Mouse (Mus musculus) heart, postnatal 36 days (tissue): ENCODE data around the gene Acp2. TPM values are rescaled to one million over a fixed set of nuclear protein-coding genes. Genes with fewer than 3 reads are reported as not detected.
"Not testable (repeated sequence)": the region's sequence is repeated elsewhere in the genome, so short reads cannot be mapped to it uniquely, and the experiment has no call there.

Experiments
- DNase-seq, 2 experiments: peaks; one replicate each; pipeline ENCODE4 v3.0.0; 2021 to 2022
- intact Hi-C: fragments of 180-260 bp; cut with DNase I; formaldehyde crosslinking; loops from one replicate; pipeline ENCODE4 v1.15.1; 2025
- total RNA-seq, 2 experiments: library from RNA; stranded (reverse); gene quantifications; 2 replicates each; pipeline ENCODE4 v1.2.3; 2021

Gene Acp2
- total RNA-seq, 2 experiments from 2014 or later = 18.0 to 19.5 TPM

DNA sequence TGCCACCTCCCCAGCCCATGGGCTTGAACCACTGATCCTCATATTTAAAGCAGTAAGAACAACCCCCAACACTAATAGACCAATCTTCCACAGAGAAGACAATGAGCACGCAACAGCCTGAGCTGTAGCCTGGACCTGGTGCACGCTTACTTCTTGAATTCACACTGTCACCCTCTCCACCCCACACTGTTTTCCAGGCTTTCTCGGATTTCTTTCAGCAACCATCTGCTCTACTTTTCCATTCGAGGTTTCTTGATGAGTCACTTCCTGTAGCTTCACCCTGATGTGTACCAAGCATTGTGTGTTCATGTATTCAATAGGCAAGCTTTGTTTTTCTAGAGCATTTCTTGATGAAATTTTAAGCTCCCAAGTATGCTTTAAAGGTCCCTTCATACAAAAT, 15.3 kb upstream of the Acp2 start:
- no peak for DNase-seq
- intact Hi-C loops = no loop called here

DNA sequence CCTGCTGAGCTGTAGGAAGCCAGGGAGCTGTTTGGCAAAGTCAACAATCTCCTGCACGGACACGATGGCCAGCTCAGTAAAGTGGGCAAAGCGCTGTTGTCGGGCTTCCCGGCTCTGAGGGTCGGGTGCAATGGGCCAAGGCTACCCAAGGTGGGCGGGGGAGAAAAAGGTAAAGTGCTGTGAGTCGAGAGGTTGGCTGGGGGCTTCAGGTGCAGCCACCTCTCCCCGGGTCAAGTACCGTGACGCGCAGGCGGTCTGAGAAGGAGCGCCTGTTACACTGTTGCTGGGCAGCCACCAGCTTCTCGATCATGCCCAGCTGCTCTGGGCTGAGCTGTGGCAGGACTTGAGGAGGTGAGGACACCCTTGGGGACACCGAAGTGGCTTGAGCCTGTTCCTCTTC, 12.2 kb upstream of the Acp2 start:
- intact Hi-C loops = loop anchor here (5.0 kb wide), 1 partner anchor 77 kb away; no protein-coding TSS in a partner anchor
- no peak for DNase-seq

GRCm38 (mm10) chr2:91194624-91195332, 7.9 kb upstream of the Acp2 start:
- intact Hi-C loops = loop anchor here (1.0 to 5.0 kb wide), 2 partner anchors 73 to 79 kb away; no protein-coding TSS in a partner anchor
- DNase-seq = peak; percentile 85 to 87

DNA sequence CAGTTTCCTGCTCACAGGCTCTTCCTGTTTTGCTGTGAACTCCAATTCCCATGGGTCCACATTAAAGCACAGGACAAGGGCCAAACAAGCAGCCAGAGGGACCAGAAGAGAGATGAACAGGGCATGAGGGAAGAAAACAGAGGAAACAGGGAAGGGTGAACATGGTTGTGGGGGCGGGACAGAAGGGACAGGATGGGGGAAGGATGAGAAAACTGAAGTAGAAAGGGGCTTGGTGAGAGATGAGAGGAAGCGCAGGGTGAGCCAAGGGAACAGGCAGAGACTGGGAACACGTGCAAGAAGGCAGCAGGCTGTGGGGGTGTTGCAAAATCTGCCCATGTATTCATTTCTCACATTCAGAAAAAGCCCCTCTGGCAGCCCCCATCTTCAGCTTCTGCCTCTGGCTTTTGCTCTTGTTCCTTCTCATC, 6.1 kb upstream of the Acp2 start:
- intact Hi-C loops = no loop called here
- peak; percentile 41 to 53 for DNase-seq

DNA sequence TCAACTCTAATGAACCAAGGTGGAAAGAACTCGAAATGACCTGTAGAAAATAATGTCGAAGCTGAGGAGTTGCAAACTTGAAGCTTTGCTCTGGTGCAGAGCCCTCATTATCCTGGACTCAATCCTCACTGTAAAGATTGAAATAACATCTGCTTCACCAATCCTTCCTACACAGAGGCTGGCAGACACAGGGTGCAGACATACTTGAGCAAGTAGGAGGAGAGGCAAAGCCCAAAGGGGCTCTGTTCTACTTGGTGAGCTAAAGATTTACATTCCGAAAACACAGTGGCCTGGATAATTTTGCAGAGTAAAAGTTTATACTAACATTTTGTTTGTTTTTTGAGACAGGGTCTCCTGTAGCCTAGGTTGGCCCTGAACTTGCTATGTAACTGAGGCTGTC, 3.8 kb upstream of the Acp2 start:
- DNase-seq = no peak
- intact Hi-C loops = no loop called here

- intact Hi-C loops = loop anchor here (1.0 to 5.0 kb wide), 4 partner anchors 20 to 301 kb away; partner anchors contain the start of genes Ddb2, Kbtbd4, Madd and Ndufs3
- no peak for DNase-seq
Observed at GRCm38 (mm10) chr2:91202972-91203656, 429 bp downstream of the Acp2 start.

DNA sequence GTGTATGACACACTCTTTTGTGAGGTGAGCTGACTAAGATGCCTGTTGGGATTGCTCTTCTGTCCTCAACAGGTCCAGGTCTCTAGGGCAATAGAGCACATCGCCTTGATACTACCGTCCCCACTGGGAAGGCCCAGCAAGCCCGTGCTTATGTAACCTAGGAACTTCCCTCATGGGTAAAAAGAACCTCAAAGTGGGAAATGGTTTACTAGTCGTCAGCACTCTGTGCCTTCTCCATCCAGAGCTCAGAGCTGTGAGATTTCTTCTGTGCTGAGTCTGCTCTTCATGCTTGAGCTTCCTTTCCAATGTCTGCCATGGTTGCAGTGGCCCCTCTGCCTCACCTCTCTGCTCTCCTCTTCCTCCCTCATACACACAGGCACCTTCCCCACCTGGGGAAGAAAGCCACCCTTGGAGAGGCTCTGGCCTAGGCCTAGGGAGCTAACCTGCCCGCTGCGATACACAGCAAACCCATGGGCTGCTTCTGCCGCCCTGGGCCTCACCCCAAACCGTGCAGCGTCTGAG, 3.6 kb downstream of the Acp2 start:
- DNase-seq = peak in 1 of 2 experiments; percentile 44
- intact Hi-C loops = no loop called here

DNA sequence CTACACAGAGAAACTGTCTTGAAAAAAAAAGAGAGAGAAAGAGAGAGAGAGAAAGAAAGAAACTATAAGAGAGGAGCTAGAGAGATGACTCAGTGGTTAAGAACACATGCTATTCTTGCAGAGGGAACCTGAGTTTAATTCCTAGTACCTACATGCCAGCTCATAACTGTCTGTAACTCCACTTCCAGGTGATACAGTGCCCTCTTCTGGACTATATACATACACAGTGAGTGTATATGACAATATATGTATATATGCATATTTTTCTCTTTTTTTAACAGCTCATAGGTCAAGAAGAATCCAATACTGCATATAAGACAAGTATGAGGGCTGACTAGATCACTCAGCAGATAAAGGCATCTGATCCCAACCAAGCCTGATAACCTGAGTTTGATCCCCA, 10.6 kb downstream of the Acp2 start:
- DNase-seq = no peak
- intact Hi-C loops = no loop called here

DNA sequence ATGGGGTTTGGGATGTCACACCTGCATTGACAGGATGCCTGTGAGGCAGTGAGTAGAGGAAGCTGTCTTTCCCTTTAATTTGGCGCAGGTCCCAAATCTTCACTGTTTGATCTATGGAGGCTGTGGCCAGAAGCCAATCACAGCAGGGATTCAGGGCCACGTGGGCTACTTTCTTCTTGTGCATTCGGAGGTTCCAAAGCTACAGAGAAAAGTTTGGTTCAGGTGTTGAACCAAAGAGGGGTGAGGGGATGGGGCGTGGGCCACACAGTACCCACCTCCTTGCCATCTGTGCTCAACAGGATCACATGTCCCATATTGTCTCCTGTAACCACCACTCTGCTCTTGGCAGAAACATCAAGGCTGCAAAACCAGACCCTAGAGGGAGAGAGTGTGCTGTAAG, 14.3 kb downstream of the Acp2 start:
- intact Hi-C loops = no loop called here

GRCm38 (mm10) chr2:91220501-91220900, 17.8 kb downstream of the Acp2 start:
- no peak for DNase-seq
- intact Hi-C loops = no loop called here

More for the DNA sequence above, 14.3 kb downstream of the Acp2 start:
- no peak for DNase-seq

DNA sequence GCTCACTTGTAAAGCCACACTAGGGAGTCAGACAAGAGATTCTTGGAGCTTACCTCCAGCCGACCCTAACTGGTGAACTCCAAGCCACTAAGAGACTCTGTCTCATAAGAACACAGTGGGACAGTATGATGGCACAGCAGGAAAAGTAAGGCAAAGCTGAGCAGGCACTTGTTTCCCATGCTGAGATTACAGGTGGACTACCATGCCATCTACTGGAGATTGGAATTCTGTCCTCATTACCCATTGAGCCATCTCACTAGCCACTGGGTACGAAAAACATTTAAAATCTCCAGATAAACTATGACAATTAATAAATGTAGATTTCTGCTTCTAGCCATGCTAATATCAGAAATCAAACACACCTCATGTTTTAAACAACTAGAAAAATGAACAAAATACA, 20.9 kb downstream of the Acp2 start:
- intact Hi-C loops = no loop called here
- no peak for DNase-seq

DNA sequence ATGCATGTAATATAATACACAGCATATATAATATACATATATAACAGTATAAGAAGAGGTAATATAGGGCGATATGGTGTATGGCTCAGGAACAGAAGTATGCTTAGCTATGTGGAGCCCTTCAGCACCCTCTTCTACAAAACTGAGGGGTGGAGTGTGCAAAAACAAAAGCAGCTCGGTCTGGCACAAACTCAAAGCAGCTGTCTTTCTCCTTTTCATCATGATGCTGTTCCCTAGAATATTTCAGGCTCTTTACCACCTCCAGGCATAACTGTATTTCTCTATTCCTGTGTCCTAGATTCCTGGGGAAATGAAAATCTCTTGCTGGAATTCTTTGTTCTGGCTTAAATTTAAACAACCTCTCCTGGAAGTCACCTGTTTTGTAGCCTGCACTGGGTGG, 27.1 kb downstream of the Acp2 start:
- intact Hi-C loops = no loop called here
- no peak for DNase-seq

DNA sequence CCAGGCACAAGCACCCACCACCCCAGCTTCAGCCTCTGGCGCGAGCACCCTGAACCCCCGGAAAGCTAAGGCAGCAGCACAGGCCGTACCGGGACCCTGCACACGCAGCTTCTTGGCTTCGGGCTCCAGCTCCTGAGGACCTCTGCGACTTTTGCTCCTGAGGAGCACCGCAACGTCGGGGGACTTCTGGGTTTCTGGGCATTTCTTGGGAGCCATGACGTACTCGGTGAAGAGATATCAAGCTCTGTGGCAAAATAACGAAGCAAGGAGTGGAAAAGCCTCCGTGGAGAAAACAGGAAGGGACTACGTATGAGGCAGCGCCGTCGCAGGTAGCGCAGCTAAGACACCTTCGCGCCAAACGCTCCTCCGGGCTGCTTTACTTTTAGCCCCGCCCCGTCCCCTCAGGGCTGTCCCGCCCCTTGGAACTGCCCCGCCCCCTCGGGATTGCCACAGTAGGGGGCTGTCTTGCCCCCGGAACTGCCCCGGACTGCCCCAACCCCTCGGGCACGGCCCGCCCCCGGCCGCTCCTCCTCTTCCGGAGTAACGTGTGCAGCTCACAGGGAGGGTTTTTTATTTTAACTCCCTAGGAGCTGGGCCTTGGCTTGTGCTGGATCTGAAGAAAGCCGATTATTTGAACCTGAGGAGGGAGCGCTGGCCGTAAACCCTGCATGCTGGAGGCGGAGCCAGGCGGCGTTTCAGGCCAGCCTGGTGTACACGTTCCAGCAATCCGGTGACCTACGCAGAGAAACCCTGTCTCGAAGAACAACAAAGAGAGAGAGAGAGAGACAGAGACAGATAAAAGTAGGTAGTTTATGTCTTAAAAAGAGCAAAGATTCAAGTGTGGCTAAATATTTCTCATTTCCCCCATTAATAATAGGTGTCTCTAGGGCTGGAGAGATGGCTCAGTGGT, 34.2 kb downstream of the Acp2 start, which contains the start of gene Ddb2:
TSS of gene Ddb2 (minus strand) at position 382 of the 910 bp plus-strand sequence.
- intact Hi-C loops = loop anchor here (1.0 to 2.0 kb wide), 3 partner anchors 19 to 35 kb away; partner anchors contain the start of genes Acp2, Arfgap2 and Nr1h3
- DNase-seq = peak; percentile 86 to 87

- DNase-seq = not testable (repeated sequence)
- intact Hi-C loops = loop anchor here (1.0 to 2.0 kb wide), 2 partner anchors 19 to 27 kb away; partner anchors contain the start of gene Arfgap2
Observed at GRCm38 (mm10) chr2:91237511-91238080, 34.9 kb downstream of the Acp2 start.

DNA sequence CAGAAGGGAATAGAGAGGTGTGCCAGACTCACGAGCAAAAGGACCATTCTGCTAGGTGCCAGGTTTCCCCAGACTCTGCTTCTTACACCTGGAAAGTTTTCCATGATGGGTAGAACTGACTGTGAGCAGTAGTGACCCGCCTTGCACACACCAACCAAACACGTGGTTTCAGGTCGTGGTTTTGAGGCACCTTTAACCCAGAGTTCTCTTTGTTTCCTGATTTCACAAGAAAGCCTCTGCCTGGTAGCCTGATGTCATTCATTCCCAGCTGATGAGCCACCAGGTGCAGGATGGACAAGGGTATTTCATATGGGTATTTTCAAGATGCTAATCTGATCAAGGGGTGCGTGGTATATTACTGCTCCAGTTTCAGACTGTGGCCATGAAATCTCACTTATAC, 39.9 kb downstream of the Acp2 start:
- DNase-seq = no peak
- intact Hi-C loops = no loop called here

- intact Hi-C loops = no loop called here
- no peak for DNase-seq
Observed at GRCm38 (mm10) chr2:91243416-91243815, 40.7 kb downstream of the Acp2 start.

DNA sequence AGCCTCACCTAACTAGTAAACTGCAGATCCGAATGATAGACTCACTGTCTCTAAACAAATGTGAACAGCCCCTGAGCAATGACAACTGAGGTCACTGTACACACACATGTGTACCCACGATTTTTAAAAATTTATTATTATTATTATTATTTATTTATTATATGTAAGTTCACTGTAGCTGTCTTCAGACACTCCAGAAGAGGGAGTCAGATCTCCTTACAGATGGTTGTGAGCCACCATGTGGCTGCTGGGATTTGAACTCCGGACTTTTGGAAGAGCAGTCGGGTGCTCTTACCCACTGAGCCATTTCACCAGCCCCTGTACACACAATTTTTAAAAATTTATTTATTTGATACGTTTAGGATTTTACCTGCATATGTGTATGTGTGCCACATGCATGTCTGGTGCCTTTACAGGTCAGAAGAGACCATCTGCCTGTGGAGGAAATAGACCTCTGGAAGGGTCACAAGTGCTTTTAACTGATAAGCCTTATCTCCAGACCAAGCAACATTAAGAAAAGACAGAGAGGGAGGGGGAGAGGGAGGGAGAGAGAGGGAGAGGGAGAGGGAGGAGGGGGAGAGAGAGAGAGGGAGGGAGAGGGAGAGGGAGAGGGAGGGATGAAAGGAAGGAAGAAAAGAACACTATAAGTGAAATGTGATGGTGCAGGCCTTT, 42.0 kb downstream of the Acp2 start:
- intact Hi-C loops = no loop called here
- no peak for DNase-seq

GRCm38 (mm10) chr2:91248366-91248765, 45.7 kb downstream of the Acp2 start:
- DNase-seq = no peak
- intact Hi-C loops = no loop called here

GRCm38 (mm10) chr2:91252001-91252400, 49.3 kb downstream of the Acp2 start:
- DNase-seq = no peak
- intact Hi-C loops = no loop called here

DNA sequence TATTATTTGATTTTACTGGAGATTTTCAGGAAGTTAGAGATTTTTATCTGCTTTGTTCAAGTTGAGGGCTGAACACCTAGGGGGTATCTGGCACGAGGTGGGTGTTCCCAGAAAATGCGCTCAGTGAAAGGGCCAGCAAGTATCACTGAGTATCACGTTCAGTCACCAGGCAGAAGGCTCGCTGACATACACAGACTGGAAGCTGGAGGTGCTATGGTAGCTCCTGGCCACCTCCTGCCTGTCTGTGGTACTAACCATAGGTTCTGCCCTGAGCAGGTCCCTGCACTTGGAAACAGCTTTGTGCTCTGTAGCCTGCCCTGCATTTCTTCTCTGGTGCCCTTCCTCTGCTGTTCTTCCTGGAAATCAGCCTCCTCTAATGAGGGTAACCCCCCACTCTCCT, 49.8 kb downstream of the Acp2 start:
- intact Hi-C loops = no loop called here
- DNase-seq = no peak
